Mouse (Mus musculus) fibroblast of lung, adult 2 months (primary cell): ENCODE results near the gene Zfp454.
A peak's percentile ranks its signal among the peaks of the same experiment; 100 is the strongest.

Experiments used
- DNase-seq: peaks from one replicate; pipeline ENCODE4 v3.0.0-alpha.2; 2011; ENCODE audit warnings: low read depth

Zfp454 gene

GRCm38 (mm10) chr11:50887390-50888128 is at the start of gene Zfp454:
Gene Zfp454, minus strand, starts transcription at chr11:50887651.
- peak; percentile 90 for DNase-seq

- no peak for DNase-seq
Measured at GRCm38 (mm10) chr11:50932040-50932439, 44.6 kb upstream of the Zfp454 start.

- DNase-seq, result peak; percentile 67
Measured at GRCm38 (mm10) chr11:50931451-50931866, 44.0 kb upstream of the Zfp454 start, which contains the start of gene Zfp354b. Gene Zfp354b, minus strand, starts transcription at chr11:50931633.

- DNase-seq, result no peak
Measured at GRCm38 (mm10) chr11:50931021-50931420, 43.6 kb upstream of the Zfp454 start.

GRCm38 (mm10) chr11:50930469-50931014 is 43.1 kb upstream of the Zfp454 start:
- no peak for DNase-seq

- DNase-seq, result peak; percentile 85
Measured at GRCm38 (mm10) chr11:50915671-50916320, 28.3 kb upstream of the Zfp454 start, which contains the start of gene Zfp2. Gene Zfp2, minus strand, starts transcription at chr11:50916165.

- no peak for DNase-seq
Measured at GRCm38 (mm10) chr11:50914461-50914860, 27.0 kb upstream of the Zfp454 start.

- no peak for DNase-seq
Measured at GRCm38 (mm10) chr11:50913301-50913700, 25.9 kb upstream of the Zfp454 start.

- no peak for DNase-seq
Measured at GRCm38 (mm10) chr11:50908136-50908535, 20.7 kb upstream of the Zfp454 start.

GRCm38 (mm10) chr11:50897359-50897758 is 9.9 kb upstream of the Zfp454 start:
- DNase-seq, result no peak

- DNase-seq, result no peak
Measured at GRCm38 (mm10) chr11:50892441-50892840, 5.0 kb upstream of the Zfp454 start.

- DNase-seq, result no peak
Measured at GRCm38 (mm10) chr11:50886933-50887293, 538 bp downstream of the Zfp454 start.

- no peak for DNase-seq
Measured at GRCm38 (mm10) chr11:50886231-50886932, 1.1 kb downstream of the Zfp454 start.

GRCm38 (mm10) chr11:50883756-50884155 is 3.7 kb downstream of the Zfp454 start:
- no peak for DNase-seq

GRCm38 (mm10) chr11:50878641-50879040 is 8.8 kb downstream of the Zfp454 start:
- no peak for DNase-seq

GRCm38 (mm10) chr11:50850989-50851601 is 36.4 kb downstream of the Zfp454 start:
- no peak for DNase-seq

GRCm38 (mm10) chr11:50850177-50850735 is 37.2 kb downstream of the Zfp454 start, which contains the start of gene Grm6:
Gene Grm6, plus strand, starts transcription at chr11:50850685.
- no peak for DNase-seq

GRCm38 (mm10) chr11:50849310-50849709 is 38.1 kb downstream of the Zfp454 start:
- DNase-seq, result no peak

GRCm38 (mm10) chr11:50848520-50849137 is 38.8 kb downstream of the Zfp454 start:
- DNase-seq, result no peak

- DNase-seq, result no peak
Measured at GRCm38 (mm10) chr11:50847047-50847446, 40.4 kb downstream of the Zfp454 start.

GRCm38 (mm10) chr11:50845951-50846350 is 41.5 kb downstream of the Zfp454 start:
- DNase-seq, result no peak
